Mouse (Mus musculus): Measurements from ENCODE around the gene Cebpg. TPM values are rescaled to one million over a fixed set of nuclear protein-coding genes. Genes with fewer than 3 reads are reported as not detected.

Cebpg gene
- polyA plus RNA-seq, 1 experiment from 2014 or later: 44.3 TPM

DNA sequence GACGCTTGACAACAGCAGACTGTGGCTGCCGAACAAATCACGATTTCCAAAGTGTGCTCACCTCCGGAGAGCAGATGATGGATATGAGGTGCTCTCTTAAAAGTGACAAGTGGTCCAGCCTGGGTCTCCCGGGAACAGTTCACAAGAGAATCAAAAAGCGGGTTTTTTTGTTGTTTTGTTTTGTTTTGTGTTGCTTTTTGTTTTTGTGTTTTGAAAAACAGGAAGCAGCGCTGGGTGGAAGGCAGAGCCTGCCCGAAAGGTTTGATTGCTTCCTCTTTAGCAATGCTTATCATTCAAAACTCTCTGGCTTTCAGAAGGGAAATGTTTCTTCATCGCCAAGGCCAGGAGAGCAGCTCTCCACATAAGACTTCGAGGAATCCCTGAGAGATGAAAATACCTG lies 626 bp upstream of the Cebpg start:
- no peaks in the 10 kb centered on the region for H3K9me3 ChIP-seq (ENCODE audit: control insufficient read depth, low read length)
- H3K27me3 ChIP-seq (replicated peaks; ENCODE audit: control insufficient read depth, insufficient read depth, low read length): no peaks in the 10 kb centered on the region
- no peaks in the 10 kb centered on the region for H3K36me3 ChIP-seq (ENCODE audit: control insufficient read depth, insufficient read depth, low read length)
- H3K27ac ChIP-seq (replicated peaks; ENCODE audit: low read depth, low read length): peak overlapping the region; percentile 44; the same call in 1 of the 2 replicates
- no peak for ATAC-seq (ENCODE audit: low read depth)
- 18% methylated on average over 10 of the region's 10 CpGs for WGBS
- H3K4me1 ChIP-seq (ENCODE audit: control insufficient read depth, insufficient read depth, low read length): peaks cover 11% of the 10 kb centered on the region
- peak overlapping the region; percentile 96 for H3K4me3 ChIP-seq (ENCODE audit: low read depth, low read length)
- H3K4me2 ChIP-seq (ENCODE audit: low read depth, low read length): peak overlapping the region; percentile 92
- peak overlapping the region; percentile 64 for H3K9ac ChIP-seq (ENCODE audit: low read depth, low read length)
- DNase-seq (ENCODE audit: low spot score): no peak

- Histone ChIP-seq H3K4me3 (ENCODE audit: low read depth, low read length) (peak overlapping the region; percentile 96), H3K9ac (ENCODE audit: low read depth, low read length) (peak overlapping the region; percentile 95), H3K4me2 (ENCODE audit: low read depth, low read length) (peak overlapping the region; percentile 92), H3K9me3 (ENCODE audit: control insufficient read depth, low read length) (no peaks in the 10 kb centered on the region), H3K27me3 (replicated peaks; ENCODE audit: control insufficient read depth, insufficient read depth, low read length) (no peaks in the 10 kb centered on the region), H3K27ac (replicated peaks; ENCODE audit: low read depth, low read length) (peak overlapping the region; percentile 84), H3K36me3 (ENCODE audit: control insufficient read depth, insufficient read depth, low read length) (no peaks in the 10 kb centered on the region), H3K4me1 (ENCODE audit: control insufficient read depth, insufficient read depth, low read length) (peaks cover 11% of the 10 kb centered on the region)
- under 1% methylated on average over 32 of the region's 77 CpGs for WGBS
- DNase-seq (ENCODE audit: low spot score) (peak; percentile 63), ATAC-seq (ENCODE audit: low read depth) (peak; percentile 85)
These were observed 546 bp downstream of the Cebpg start for GRCm38 (mm10) chr7:35055619-35056435.

DNA sequence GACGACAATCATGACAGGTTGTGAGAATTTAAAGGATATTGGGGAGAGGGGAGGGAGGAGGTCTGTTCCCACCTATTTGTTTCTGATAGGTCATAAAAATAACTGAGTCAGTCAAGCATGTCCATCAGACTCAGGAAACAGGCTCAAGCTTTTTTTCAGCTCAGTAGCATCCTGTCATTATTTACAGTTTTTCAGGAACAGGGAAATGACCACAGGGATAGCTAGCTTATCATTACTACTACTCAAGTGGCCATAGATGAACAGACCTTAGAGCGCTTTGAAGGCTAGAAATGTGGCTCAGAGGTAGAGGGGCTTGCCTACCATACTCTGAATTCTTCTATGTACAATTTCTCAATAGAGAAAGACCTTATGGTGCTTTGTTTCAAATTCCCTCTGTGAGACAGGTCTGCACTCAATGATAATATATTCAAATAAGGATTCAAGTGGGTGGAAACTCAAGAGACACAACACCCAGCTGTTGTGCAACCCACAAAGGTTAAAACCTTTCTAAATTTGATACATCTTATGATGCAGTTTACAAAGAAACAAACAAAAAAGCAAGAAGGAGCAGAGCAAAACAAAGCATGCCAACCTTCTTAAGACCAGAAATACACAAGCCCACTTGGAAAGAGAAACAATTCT lies 1.3 kb downstream of the Cebpg start:
- Histone ChIP-seq H3K9me3 (ENCODE audit: control insufficient read depth, low read length) (no peaks in the 10 kb centered on the region), H3K27ac (replicated peaks; ENCODE audit: low read depth, low read length) (peak overlapping the region; percentile 84; the same call in 1 of the 2 replicates), H3K36me3 (ENCODE audit: control insufficient read depth, insufficient read depth, low read length) (peaks cover 7% of the 10 kb centered on the region), H3K4me1 (ENCODE audit: control insufficient read depth, insufficient read depth, low read length) (peaks cover 11% of the 10 kb centered on the region), H3K9ac (ENCODE audit: low read depth, low read length) (peak overlapping the region; percentile 95), H3K27me3 (replicated peaks; ENCODE audit: control insufficient read depth, insufficient read depth, low read length) (no peaks in the 10 kb centered on the region), H3K4me3 (ENCODE audit: low read depth, low read length) (peak overlapping the region; percentile 96), H3K4me2 (ENCODE audit: low read depth, low read length) (peak overlapping the region; percentile 92)
- DNase-seq (ENCODE audit: low spot score) (no peak), ATAC-seq (ENCODE audit: low read depth) (no peak)
- WGBS: 61% methylated on average over 2 of the region's 2 CpGs

- WGBS: 85% methylated on average over 1 of the region's 1 CpGs
- ATAC-seq (ENCODE audit: low read depth) (no peak), DNase-seq (ENCODE audit: low spot score) (no peak)
- no peak overlapping the region for H3K27ac ChIP-seq (replicated peaks; ENCODE audit: low read depth, low read length)
- H3K36me3 ChIP-seq (ENCODE audit: control insufficient read depth, insufficient read depth, low read length): peaks cover 15% of the 10 kb centered on the region
- no peak overlapping the region for H3K4me3 ChIP-seq (ENCODE audit: low read depth, low read length)
- peaks cover 11% of the 10 kb centered on the region for H3K4me1 ChIP-seq (ENCODE audit: control insufficient read depth, insufficient read depth, low read length)
- H3K27me3 ChIP-seq (replicated peaks; ENCODE audit: control insufficient read depth, insufficient read depth, low read length): no peaks in the 10 kb centered on the region
- H3K9me3 ChIP-seq (ENCODE audit: control insufficient read depth, low read length): no peaks in the 10 kb centered on the region
- H3K4me2 ChIP-seq (ENCODE audit: low read depth, low read length): 0 out of 2 replicates have a peak overlapping the region, but pooled peaks have one; percentile 92
- H3K9ac ChIP-seq (ENCODE audit: low read depth, low read length): no peak overlapping the region
These were observed 2.1 kb downstream of the Cebpg start for GRCm38 (mm10) chr7:35054286-35054685.

- no peak for ATAC-seq (ENCODE audit: low read depth)
- 87% methylated on average over 3 of the region's 3 CpGs for WGBS
- no peak overlapping the region for H3K9ac ChIP-seq (ENCODE audit: low read depth, low read length)
- no peak overlapping the region for H3K27ac ChIP-seq (replicated peaks; ENCODE audit: low read depth, low read length)
- H3K27me3 ChIP-seq (replicated peaks; ENCODE audit: control insufficient read depth, insufficient read depth, low read length): no peaks in the 10 kb centered on the region
- no peak overlapping the region for H3K4me3 ChIP-seq (ENCODE audit: low read depth, low read length)
- no peaks in the 10 kb centered on the region for H3K9me3 ChIP-seq (ENCODE audit: control insufficient read depth, low read length)
- H3K4me2 ChIP-seq (ENCODE audit: low read depth, low read length): no peak overlapping the region
- no peak for DNase-seq (ENCODE audit: low spot score)
- H3K36me3 ChIP-seq (ENCODE audit: control insufficient read depth, insufficient read depth, low read length): peaks cover 24% of the 10 kb centered on the region
- H3K4me1 ChIP-seq (ENCODE audit: control insufficient read depth, insufficient read depth, low read length): peaks cover 11% of the 10 kb centered on the region
These were observed 3.2 kb downstream of the Cebpg start for GRCm38 (mm10) chr7:35053161-35053560.

- 93% methylated on average over 12 of the region's 12 CpGs for WGBS
- no peaks in the 10 kb centered on the region for H3K27me3 ChIP-seq (replicated peaks; ENCODE audit: control insufficient read depth, insufficient read depth, low read length)
- H3K9me3 ChIP-seq (ENCODE audit: control insufficient read depth, low read length): no peaks in the 10 kb centered on the region
- ATAC-seq (ENCODE audit: low read depth) (no peak), DNase-seq (ENCODE audit: low spot score) (no peak)
- peaks cover 11% of the 10 kb centered on the region for H3K4me1 ChIP-seq (ENCODE audit: control insufficient read depth, insufficient read depth, low read length)
- no peak overlapping the region for H3K9ac ChIP-seq (ENCODE audit: low read depth, low read length)
- H3K4me2 ChIP-seq (ENCODE audit: low read depth, low read length): no peak overlapping the region
- no peak overlapping the region for H3K27ac ChIP-seq (replicated peaks; ENCODE audit: low read depth, low read length)
- peaks cover 47% of the 10 kb centered on the region for H3K36me3 ChIP-seq (ENCODE audit: control insufficient read depth, insufficient read depth, low read length)
- no peak overlapping the region for H3K4me3 ChIP-seq (ENCODE audit: low read depth, low read length)
These were observed 5.8 kb downstream of the Cebpg start for GRCm38 (mm10) chr7:35050540-35050939.

GRCm38 (mm10) chr7:35046091-35046490 lies 10.3 kb downstream of the Cebpg start:
- Histone ChIP-seq H3K27ac (replicated peaks; ENCODE audit: low read depth, low read length) (no peak overlapping the region), H3K4me3 (ENCODE audit: low read depth, low read length) (no peak overlapping the region), H3K4me1 (ENCODE audit: control insufficient read depth, insufficient read depth, low read length) (peaks cover 9% of the 10 kb centered on the region; the same call in 1 of the 2 replicates), H3K4me2 (ENCODE audit: low read depth, low read length) (no peak overlapping the region), H3K9me3 (ENCODE audit: control insufficient read depth, low read length) (no peaks in the 10 kb centered on the region), H3K9ac (ENCODE audit: low read depth, low read length) (no peak overlapping the region), H3K27me3 (replicated peaks; ENCODE audit: control insufficient read depth, insufficient read depth, low read length) (no peaks in the 10 kb centered on the region), H3K36me3 (ENCODE audit: control insufficient read depth, insufficient read depth, low read length) (peaks cover 73% of the 10 kb centered on the region)
- 97% methylated on average over 4 of the region's 4 CpGs for WGBS
- no peak for DNase-seq (ENCODE audit: low spot score)
- ATAC-seq (ENCODE audit: low read depth): no peak; the same call in 1 of the 2 replicates

DNA sequence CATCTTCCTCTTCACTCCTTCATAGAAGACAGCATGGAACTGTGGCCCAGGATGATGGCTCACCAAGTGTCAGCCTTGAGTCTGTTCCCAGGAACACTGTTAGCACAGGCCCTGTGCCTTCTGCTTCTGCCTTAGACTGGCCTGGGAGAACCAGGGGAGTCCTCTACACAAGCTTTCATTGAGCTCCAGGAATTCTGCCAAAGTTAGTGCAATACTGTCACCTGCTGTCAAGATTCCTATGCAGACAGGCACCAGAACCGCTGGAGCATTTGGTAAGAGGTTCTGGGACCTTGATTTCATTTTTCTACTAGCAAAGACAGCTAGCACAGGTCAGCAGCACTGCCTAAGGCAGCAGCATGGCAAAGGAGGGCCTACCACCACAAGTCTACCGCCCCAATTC lies 11.7 kb downstream of the Cebpg start:
- no peaks in the 10 kb centered on the region for H3K27me3 ChIP-seq (replicated peaks; ENCODE audit: control insufficient read depth, insufficient read depth, low read length)

More for the DNA sequence above, 11.7 kb downstream of the Cebpg start:
- DNase-seq (ENCODE audit: low spot score): no peak
- peaks cover 68% of the 10 kb centered on the region for H3K36me3 ChIP-seq (ENCODE audit: control insufficient read depth, insufficient read depth, low read length)
- H3K9ac ChIP-seq (ENCODE audit: low read depth, low read length): no peak overlapping the region
- no peak overlapping the region for H3K4me2 ChIP-seq (ENCODE audit: low read depth, low read length)
- WGBS: 95% methylated on average over 2 of the region's 2 CpGs
- H3K9me3 ChIP-seq (ENCODE audit: control insufficient read depth, low read length): no peaks in the 10 kb centered on the region
- no peak overlapping the region for H3K27ac ChIP-seq (replicated peaks; ENCODE audit: low read depth, low read length)
- no peak overlapping the region for H3K4me3 ChIP-seq (ENCODE audit: low read depth, low read length)
- peaks cover 9% of the 10 kb centered on the region; the same call in 1 of the 2 replicates for H3K4me1 ChIP-seq (ENCODE audit: control insufficient read depth, insufficient read depth, low read length)
- no peak for ATAC-seq (ENCODE audit: low read depth)
